Mouse (Mus musculus): ENCODE results near the gene Ttc3.
A peak's percentile ranks its signal among the peaks of the same experiment; 100 is the strongest.
"Not testable (repeated sequence)": the region's sequence is repeated elsewhere in the genome, so short reads cannot be mapped to it uniquely, and the experiment has no call there.

Ttc3 gene

GRCm38 (mm10) chr16:94370173-94370914 is at the start of gene Ttc3:
Gene Ttc3 (plus strand): TSS chr16:94370618.
- DNase-seq (ENCODE audit: low spot score in 2 of 2): peak; percentile 94 to 95

GRCm38 (mm10) chr16:94323681-94324080 is 46.7 kb upstream of the Ttc3 start:
- DNase-seq (ENCODE audit: low spot score in 2 of 2): no peak

- no peak for DNase-seq (ENCODE audit: low spot score in 2 of 2)
These were observed 44.4 kb upstream of the Ttc3 start for GRCm38 (mm10) chr16:94326008-94326407.

DNA sequence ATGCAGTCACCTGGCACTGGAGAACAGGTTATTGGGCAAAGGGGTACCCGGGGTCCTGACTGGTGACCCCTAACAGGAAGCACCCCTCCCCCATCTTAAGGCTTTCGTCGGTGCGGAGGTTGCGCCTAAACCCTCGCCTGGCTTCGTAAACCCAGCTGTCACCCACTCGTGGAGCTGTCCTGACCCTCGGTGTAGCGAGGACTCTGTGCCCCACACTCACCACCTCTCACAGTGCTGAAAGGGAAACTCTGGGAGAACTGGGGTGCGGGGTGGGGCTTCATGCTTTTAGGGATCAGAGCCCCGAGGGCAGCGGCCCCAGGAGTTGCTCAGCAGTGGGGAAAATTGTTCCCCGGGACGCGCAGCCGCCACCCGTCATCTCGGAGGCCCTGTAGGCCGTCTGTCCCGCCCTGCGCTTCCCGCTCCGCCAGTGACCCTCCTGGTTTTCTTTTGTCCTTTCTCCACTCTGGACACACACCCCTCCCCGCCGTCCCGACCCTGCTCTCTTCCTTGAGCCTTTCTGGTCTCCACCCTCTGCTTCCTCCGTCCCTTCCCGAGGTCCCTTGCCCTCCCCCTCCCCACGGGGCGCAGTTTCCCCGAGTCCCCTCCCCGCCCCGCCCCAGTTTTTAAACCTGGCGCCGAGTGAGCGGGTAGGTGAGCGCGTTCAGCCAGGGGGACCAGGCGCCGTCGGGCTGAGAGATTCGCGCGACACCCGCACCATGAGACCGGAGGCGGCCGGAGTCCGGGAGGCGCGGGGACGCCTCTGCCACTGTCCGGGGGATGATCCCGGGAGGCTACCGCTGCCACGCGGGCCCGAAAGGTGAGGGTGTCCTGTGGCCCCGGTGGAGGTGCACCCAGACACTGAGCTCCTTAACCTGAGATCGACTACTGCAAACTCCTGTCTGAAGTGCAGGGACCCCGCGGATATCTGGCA is 42.4 kb upstream of the Ttc3 start, which contains the start of gene Ripply3:
Ripply3 (plus strand) TSS at position 640 of the 931 bp plus-strand sequence.
- DNase-seq (ENCODE audit: low spot score in 2 of 2): peak in 1 of 2 experiments; percentile 24

DNA sequence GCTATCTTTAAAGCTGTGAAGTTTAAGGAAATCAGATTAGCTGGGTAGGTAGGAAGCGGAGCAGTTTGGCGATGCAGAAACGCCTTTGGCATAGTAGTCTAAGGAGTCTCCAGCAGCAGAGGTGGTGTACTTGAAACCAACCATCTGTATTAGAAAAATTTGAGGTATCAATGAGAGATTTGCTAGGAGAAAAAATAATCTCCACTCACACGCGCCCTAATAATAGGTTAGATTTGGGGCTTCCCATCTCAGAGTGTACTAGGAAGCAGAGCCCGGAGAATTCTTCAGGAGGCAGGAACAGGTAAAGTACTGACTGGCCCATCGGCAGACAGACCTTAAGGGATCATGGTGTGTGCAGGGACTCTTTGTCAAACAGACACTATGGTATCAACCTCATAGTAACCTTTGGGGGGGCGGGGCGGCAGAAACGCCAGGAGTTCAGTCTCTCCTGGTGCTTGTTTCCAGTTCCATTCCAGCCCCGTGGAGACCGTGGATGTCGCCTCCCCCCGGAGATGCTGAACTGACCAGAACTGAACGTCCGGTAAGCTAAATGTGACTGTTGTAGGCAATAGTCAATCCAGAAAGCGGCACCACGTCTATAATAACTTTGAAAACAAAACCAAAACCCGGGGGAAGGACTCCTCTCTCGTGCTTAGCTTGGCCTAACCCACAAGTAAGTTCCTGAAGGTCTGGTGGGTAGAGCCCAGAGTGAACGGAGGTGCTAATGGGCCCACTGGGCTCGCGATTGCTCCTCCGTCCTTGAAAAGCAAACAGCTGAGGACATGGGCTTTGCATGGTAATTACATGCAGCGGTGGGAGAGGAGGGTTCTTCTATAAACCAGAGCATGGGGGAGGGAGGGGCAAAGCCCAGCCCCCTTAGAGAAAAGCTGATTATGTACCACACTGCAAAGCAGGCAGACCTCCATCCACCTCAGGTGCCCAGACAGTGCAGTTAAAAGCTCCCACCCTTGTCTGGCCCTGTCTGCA is 41.2 kb upstream of the Ttc3 start:
- no peak for DNase-seq (ENCODE audit: low spot score in 2 of 2)

DNA sequence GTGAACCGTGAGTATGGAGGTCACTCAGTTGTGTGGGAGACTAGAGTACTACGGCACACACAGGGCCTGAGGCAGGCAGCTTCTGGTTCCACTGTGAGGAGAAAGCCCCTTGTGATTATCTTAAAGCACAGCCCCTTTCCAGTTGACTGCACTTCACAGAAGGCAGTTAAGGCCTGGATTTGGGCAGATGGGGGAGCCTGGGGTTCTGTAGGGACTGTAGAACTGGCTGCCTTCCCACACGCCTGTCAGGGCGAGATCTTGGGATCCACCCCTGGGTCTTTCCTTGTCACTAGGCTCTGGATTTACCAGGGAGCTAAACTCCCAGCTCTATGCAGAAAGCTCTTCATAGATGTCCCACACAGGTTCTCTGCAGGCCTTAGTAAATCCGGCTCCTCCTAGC is 40.0 kb upstream of the Ttc3 start:
- no peak for DNase-seq (ENCODE audit: low spot score in 2 of 2)

- no peak for DNase-seq (ENCODE audit: low spot score in 2 of 2)
These were observed 39.1 kb upstream of the Ttc3 start for GRCm38 (mm10) chr16:94331233-94331885.

DNA sequence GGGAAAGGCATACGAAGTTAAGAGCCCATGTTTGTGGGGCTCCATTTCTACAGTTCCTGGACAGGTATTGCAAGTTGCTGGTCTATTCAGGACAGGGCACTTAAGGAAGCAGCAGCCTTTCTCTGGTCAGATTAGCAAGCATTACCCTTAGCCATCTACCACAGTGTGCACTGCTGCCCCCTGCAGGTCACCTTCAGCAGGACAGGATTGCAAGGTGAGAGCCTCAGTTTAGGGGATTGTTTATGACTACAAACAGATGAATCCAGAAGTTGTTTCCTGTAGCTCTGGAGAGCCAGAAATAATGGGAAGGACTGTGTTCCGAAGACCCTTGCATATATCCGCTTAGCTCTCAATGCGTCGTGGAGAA is 38.5 kb upstream of the Ttc3 start:
- peak in 1 of 2 experiments; percentile 66 for DNase-seq (ENCODE audit: low spot score in 2 of 2)

DNA sequence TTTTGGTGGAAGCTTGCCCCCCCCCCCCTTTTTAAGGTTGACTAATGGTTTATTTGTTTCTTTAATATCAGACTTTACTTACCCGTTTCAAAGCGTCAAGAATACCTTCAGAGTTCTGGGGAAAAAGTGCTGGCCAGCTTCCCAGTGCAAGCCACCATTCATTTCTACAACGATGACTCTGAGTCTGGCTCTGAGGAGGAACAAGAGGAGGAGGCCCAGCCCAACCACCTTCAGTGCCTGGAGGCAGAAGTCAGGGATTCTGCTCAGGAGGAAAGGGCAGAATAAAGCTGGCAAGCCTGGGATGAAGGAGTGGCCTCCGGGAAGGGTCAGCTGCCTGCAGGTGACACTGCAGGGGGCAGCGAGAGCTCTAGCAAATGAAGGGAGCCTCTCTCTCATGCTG is 34.8 kb upstream of the Ttc3 start:
- DNase-seq (ENCODE audit: low spot score in 2 of 2): no peak

GRCm38 (mm10) chr16:94339164-94340160 is 31.0 kb upstream of the Ttc3 start:
- DNase-seq (ENCODE audit: low spot score in 2 of 2): not testable (repeated sequence)

- no peak for DNase-seq (ENCODE audit: low spot score in 2 of 2)
These were observed 24.7 kb upstream of the Ttc3 start for GRCm38 (mm10) chr16:94345733-94346132.

- DNase-seq (ENCODE audit: low spot score in 2 of 2): no peak
These were observed 23.2 kb upstream of the Ttc3 start for GRCm38 (mm10) chr16:94347080-94347731.

- no peak for DNase-seq (ENCODE audit: low spot score in 2 of 2)
These were observed 21.6 kb upstream of the Ttc3 start for GRCm38 (mm10) chr16:94348779-94349178.

DNA sequence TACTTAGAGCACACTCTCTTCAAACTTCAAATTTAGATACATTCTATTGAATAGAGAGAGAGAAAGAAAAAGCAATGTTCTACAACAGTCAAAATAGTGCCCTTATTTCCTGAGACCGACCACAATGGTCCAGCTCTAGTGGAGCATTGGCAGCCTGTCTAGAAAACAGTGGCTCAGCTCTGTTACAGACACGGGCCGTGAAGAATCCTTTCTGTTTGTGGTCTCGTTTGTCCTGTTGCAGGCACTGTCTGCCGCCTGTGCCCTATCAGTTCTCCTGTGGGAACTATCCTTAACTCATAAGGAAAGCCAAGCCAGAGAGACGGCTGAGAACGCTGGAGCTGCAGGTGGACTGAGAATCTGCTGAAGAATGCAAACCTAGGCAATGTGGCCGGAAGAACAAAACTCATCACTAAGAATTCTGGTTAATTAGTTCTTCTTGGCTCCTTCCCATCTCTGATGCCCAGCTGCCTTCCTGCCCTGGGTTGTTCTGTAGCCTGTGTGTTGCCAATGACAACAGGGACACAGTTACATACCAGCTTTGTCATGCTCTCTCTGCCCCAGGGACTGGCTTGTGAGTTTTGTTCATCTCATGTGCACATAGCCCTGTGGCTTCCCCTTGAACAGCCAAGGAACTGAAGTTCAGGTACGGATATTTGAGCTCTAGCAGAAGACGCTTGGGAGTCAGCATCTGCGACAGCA is 20.7 kb upstream of the Ttc3 start:
- DNase-seq (ENCODE audit: low spot score in 2 of 2): no peak

- DNase-seq (ENCODE audit: low spot score in 2 of 2): no peak
These were observed 20.1 kb upstream of the Ttc3 start for GRCm38 (mm10) chr16:94350287-94350677.

- no peak for DNase-seq (ENCODE audit: low spot score in 2 of 2)
These were observed 16.0 kb upstream of the Ttc3 start for GRCm38 (mm10) chr16:94354450-94354849.

DNA sequence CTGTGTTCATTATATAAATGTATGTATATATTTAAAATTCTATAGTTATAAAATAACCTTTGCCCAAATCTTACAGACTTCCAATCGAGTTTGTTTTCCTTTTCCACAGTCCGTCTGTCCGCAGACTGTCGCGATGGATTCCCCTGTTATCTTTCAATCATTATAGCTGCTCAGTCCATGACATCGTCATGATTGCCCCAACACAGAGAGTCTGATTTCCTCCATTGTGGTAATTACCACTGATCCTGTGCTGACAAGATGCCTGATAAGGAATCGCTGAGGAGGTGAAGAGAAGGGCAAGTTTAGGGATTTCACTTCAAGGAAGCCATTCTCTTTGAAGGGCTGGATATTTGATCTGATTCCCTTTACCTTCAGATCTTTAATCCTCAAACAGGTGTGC is 14.4 kb upstream of the Ttc3 start:
- no peak for DNase-seq (ENCODE audit: low spot score in 2 of 2)

DNA sequence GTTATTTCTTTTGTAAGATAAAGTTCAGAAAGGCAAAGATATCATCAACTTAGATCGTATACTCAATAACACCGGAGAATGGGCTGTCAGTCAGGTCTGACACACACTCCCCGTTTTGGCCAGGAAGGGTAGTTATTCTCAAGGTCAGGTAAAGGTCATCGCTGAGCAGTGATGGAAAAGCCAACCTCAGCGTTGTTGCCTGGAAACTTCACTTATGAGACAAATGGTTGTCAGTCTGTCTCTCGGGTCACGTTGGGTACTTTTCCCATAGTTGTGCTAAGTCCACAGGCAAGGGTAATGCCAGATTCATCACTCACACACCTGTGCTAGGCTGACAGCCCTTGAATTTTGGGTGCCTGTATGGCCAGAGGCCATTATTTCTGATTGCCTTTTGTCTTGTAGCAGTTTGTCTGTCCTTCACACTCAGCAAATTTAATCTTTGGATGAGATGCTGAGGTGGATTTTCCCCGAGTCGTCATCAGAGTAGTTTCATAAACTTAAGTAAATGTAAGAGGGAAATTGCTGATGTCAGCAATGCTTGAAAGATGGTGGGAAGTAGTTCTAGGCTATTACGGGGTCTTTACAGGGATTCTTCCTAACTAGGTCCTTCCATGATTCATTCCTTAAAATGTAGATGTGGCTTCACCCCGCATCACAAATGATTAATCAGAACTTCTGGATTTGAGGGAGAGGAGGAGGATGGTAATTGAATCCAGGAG is 13.5 kb upstream of the Ttc3 start:
- no peak for DNase-seq (ENCODE audit: low spot score in 2 of 2)
